ENCODE assay signal across 8 mouse cellular contexts in genomic region chr5:120251697-120252401, GRCm38 (mm10).
A peak's percentile ranks its signal among the peaks of the same experiment; 100 is the strongest.
DNase-seq lines count a peak whose midpoint lies in the region; ATAC-seq lines count a peak whose summit lies in the region.

No protein-coding gene starts in this region.

- no peak overlapping the region for H3K4me3 ChIP-seq in hindbrain, embryonic 12.5 days
- H3K4me3 ChIP-seq in liver, embryonic 16.5 days (ENCODE audit: low read depth, low read length), result no peak overlapping the region

- DNase-seq in embryo, embryonic 11 days, result peak; percentile 21
- DNase-seq in embryo, embryonic 10.5 days (ENCODE audit: low spot score), result no peak
- DNase-seq in 416B (ENCODE audit: low read depth), result peak; percentile 51
- no peak for DNase-seq in natural killer cell, adult 2 months (ENCODE audit: low spot score in 2 of 2)
- DNase-seq in adrenal gland, adult 8-10 months, result no peak

- H3K9ac ChIP-seq in hindbrain, embryonic 12.5 days, result peak overlapping the region; percentile 41; the same call in 1 of the 2 replicates
- no peak overlapping the region for H3K9ac ChIP-seq in liver, embryonic 16.5 days (ENCODE audit: low read depth, low read length)

- peaks cover 62% of the 10 kb centered on the region for H3K27me3 ChIP-seq in hindbrain, embryonic 12.5 days
- H3K27me3 ChIP-seq in liver, embryonic 16.5 days (ENCODE audit: control insufficient read depth, insufficient read depth, low read depth, low read length), result peaks cover 12% of the 10 kb centered on the region

- ATAC-seq in hindbrain, embryonic 12.5 days (ENCODE audit: low FRiP score), result peak; percentile 78
- ATAC-seq in liver, embryonic 16.5 days (ENCODE audit: low read depth), result no peak
- ATAC-seq in monocyte, adult 5-6 weeks (replicated peaks; ENCODE audit: insufficient number of reproducible peaks, low FRiP score, low TSS enrichment, poor library complexity, severe bottlenecking), result no peak

- H3K4me2 ChIP-seq in hindbrain, embryonic 12.5 days (replicated peaks), result peak overlapping the region; percentile 31; the same call in 1 of the 2 replicates
- H3K4me2 ChIP-seq in liver, embryonic 16.5 days (ENCODE audit: low read depth, low read length), result peak overlapping the region; percentile 19; the same call in 1 of the 2 replicates

- H3K36me3 ChIP-seq in hindbrain, embryonic 12.5 days, result no peaks in the 10 kb centered on the region
- no peaks in the 10 kb centered on the region for H3K36me3 ChIP-seq in liver, embryonic 16.5 days (ENCODE audit: control insufficient read depth, insufficient read depth)

- H3K4me1 ChIP-seq in hindbrain, embryonic 12.5 days, result peaks cover 8% of the 10 kb centered on the region
- H3K4me1 ChIP-seq in liver, embryonic 16.5 days (ENCODE audit: control insufficient read depth, low read depth, low read length), result no peaks in the 10 kb centered on the region

- peak overlapping the region; percentile 62 for H3K27ac ChIP-seq in hindbrain, embryonic 12.5 days
- H3K27ac ChIP-seq in liver, embryonic 16.5 days (ENCODE audit: low read length), result no peak overlapping the region

- 16% methylated on average over 22 of the region's 22 CpGs for WGBS in hindbrain, embryonic 12.5 days
- 13% methylated on average over 22 of the region's 22 CpGs for WGBS in liver, embryonic 16.5 days (ENCODE audit: insufficient replicate concordance)

- H3K9me3 ChIP-seq in hindbrain, embryonic 12.5 days (replicated peaks), result no peaks in the 10 kb centered on the region
- H3K9me3 ChIP-seq in liver, embryonic 16.5 days (replicated peaks; ENCODE audit: control insufficient read depth, low read length), result no peaks in the 10 kb centered on the region

Comparison
In these comparisons a context has a peak if more than half of its experiments do, and no peak if none do; other contexts are left out.
1. DNase-seq: peak in embryo, embryonic 11 days (single experiment) and 416B (single experiment); none in embryo, embryonic 10.5 days (single experiment), natural killer cell, adult 2 months (0 of 2) and adrenal gland, adult 8-10 months (single experiment).